In genomic region chr13:10619661-10620060, GRCm38 (mm10) we compare ENCODE assay signal across 27 mouse cellular contexts.
"Had no signal": no experiment of that assay in that cellular context is flagged by ENCODE, and none has a peak within 500 bp of the region (broad histone marks: within the 10 kb centered on the region; RNA-seq: fewer than 3 reads in every experiment).

No protein-coding gene starts in this region.

- H3K36me3 ChIP-seq: heart, embryonic 10.5 days; heart, embryonic 12.5 days; hindbrain, embryonic 10.5 days; hindbrain, embryonic 12.5 days; intestine, embryonic 15.5 days; limb, embryonic 10.5 days; limb, embryonic 12.5 days; liver, embryonic 13.5 days; liver, embryonic 15.5 days had no signal

- H3K9me3 ChIP-seq: heart, embryonic 10.5 days; heart, embryonic 12.5 days; hindbrain, embryonic 10.5 days; hindbrain, embryonic 12.5 days; intestine, embryonic 15.5 days; limb, embryonic 10.5 days; limb, embryonic 12.5 days; liver, embryonic 13.5 days; liver, embryonic 15.5 days had no signal

- DNase-seq: gastrocnemius, adult 2 months; gastrocnemius, postnatal 10 days; gastrocnemius, postnatal 25 days; heart, adult 18-20 months; heart, postnatal 10 days; heart, postnatal 4 days; kidney, adult 18-20 months; kidney, adult 8-10 months; kidney, postnatal 10 days; kidney, postnatal 25 days; kidney, postnatal 4 days; liver; liver, embryonic 13.5 days had no signal

- H3K27me3 ChIP-seq: heart, embryonic 12.5 days; hindbrain, embryonic 12.5 days; intestine, embryonic 15.5 days; limb, embryonic 12.5 days; liver, embryonic 13.5 days; liver, embryonic 15.5 days had no signal

- H3K9ac ChIP-seq: heart, embryonic 12.5 days; hindbrain, embryonic 12.5 days; hindbrain, embryonic 14.5 days; intestine, embryonic 15.5 days; limb, embryonic 12.5 days; liver, embryonic 13.5 days; liver, embryonic 15.5 days had no signal

- H3K4me1 ChIP-seq: heart, embryonic 10.5 days; heart, embryonic 12.5 days; hindbrain, embryonic 10.5 days; hindbrain, embryonic 12.5 days; intestine, embryonic 15.5 days; limb, embryonic 10.5 days; limb, embryonic 12.5 days; liver, embryonic 13.5 days; liver, embryonic 15.5 days had no signal

- H3K4me3 ChIP-seq: gastrocnemius, adult 2 months; heart, embryonic 10.5 days; heart, embryonic 12.5 days; hindbrain, embryonic 10.5 days; hindbrain, embryonic 12.5 days; intestine, embryonic 15.5 days; left cerebral cortex, adult 2 months; limb, embryonic 10.5 days; limb, embryonic 12.5 days; liver, embryonic 13.5 days; liver, embryonic 15.5 days had no signal

- H3K27ac ChIP-seq: gastrocnemius, adult 2 months; heart, embryonic 10.5 days; hindbrain, embryonic 10.5 days; hindbrain, embryonic 12.5 days; hindbrain, embryonic 14.5 days; intestine, embryonic 15.5 days; left cerebral cortex, adult 2 months; limb, embryonic 10.5 days; limb, embryonic 12.5 days; liver, embryonic 13.5 days; liver, embryonic 15.5 days had no signal

- H3K4me2 ChIP-seq: heart, embryonic 12.5 days; hindbrain, embryonic 12.5 days; hindbrain, embryonic 14.5 days; intestine, embryonic 15.5 days; limb, embryonic 12.5 days; liver, embryonic 11.5 days; liver, embryonic 13.5 days; liver, embryonic 15.5 days had no signal

- ATAC-seq: hindbrain, embryonic 16.5 days; inflammation-experienced regulatory T-cells, adult 6 months; intestine, postnatal 0 days had no signal
